Mouse (Mus musculus) erythroblast, embryonic 14.5 days (primary cell): ENCODE measurements around the gene Hist2h3c2. TPM values are rescaled to one million over a fixed set of nuclear protein-coding genes. Genes with fewer than 3 reads are reported as not detected.
"Not testable (repeated sequence)": the region's sequence is repeated elsewhere in the genome, so short reads cannot be mapped to it uniquely, and the experiment has no call there.

Source experiments
- H3K27me3 ChIP-seq: 2 replicates; pipeline ENCODE4 v1.6.1; 2012; ENCODE audit warnings: inconsistent platforms; ENCODE audit not compliant: control insufficient read depth
- H3K36me3 ChIP-seq: 2 replicates; pipeline ENCODE4 v1.6.1; 2012; ENCODE audit warnings: mild to moderate bottlenecking, inconsistent platforms; ENCODE audit not compliant: control insufficient read depth
- H3K4me1 ChIP-seq: 2 replicates; pipeline ENCODE4 v1.6.1; 2012; ENCODE audit warnings: inconsistent platforms; ENCODE audit not compliant: control insufficient read depth
- H3K4me3 ChIP-seq: replicated peaks from 2 replicates; pipeline ENCODE3; 2012; ENCODE audit warnings: moderate library complexity, mild to moderate bottlenecking, inconsistent platforms
- H3K9me3 ChIP-seq: 2 replicates; pipeline ENCODE4 v1.6.1; 2012; ENCODE audit warnings: low read length, inconsistent platforms, mixed read lengths; ENCODE audit not compliant: control insufficient read depth
- GATA1 ChIP-seq: IDR thresholded peaks from 2 replicates; pipeline ENCODE4 v1.6.1; 2012; ENCODE audit warnings: low read length, inconsistent platforms, mixed read lengths
- TAL1 ChIP-seq: IDR thresholded peaks from 3 replicates; pipeline ENCODE4 v1.6.1; 2012; ENCODE audit warnings: low read length, inconsistent platforms, mixed read lengths
- polyA plus RNA-seq: library from polyadenylated mRNA; stranded (reverse); fragments of >175 nt; gene quantifications from 2 replicates; pipeline ENCODE4 v1.2.3, GENCODE M21; 2012

Hist2h3c2 gene
- polyA plus RNA-seq, 1 experiment = 33.9 TPM

DNA sequence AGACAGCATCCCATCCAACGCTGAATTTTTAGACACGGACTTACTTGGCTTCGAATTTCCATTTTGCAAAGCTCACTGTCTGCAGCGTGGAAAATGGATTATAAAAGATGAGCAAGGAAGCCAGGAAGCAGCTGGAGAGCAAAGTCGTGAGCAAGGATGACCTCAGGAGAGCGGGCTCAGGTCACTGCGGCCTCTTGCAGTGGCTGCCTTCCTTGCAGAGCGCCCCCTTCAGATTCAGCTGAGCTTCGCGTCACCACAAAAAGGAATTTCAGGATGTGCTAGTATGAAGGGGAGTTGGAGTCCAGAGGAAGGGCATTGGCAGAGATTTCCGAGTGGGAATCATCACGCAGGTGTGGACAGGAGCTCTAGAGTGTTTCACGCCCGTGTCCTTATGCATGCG lies 29.7 kb downstream of the Hist2h3c2 start:
- H3K9me3 ChIP-seq = no peaks in the 10 kb centered on the region
- H3K27me3 ChIP-seq = peaks cover 21% of the 10 kb centered on the region
- H3K4me1 ChIP-seq = no peaks in the 10 kb centered on the region; the same call in 1 of the 2 replicates
- TF ChIP-seq GATA1 (no peak), TAL1 (no peak)
- H3K36me3 ChIP-seq = no peaks in the 10 kb centered on the region
- H3K4me3 ChIP-seq = no peak overlapping the region

DNA sequence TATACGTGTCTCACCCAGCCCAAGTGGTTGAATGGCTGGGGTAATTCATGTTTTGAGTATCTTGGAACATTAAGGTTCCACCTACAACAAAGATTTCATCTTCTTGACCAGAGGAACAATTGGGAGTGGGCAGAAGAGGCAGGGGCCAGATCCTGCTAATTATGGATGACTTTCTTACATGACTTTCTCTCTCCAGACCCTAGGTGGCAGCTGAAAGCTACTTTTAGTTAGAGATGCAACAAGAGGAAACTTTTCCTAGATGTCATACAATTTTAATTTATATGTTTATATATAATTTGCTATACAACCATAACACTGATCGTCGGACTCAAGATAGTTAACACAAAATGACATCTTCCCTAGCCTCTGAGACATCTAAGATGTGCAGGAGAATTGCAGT lies 31.1 kb downstream of the Hist2h3c2 start:
- Histone ChIP-seq H3K9me3 (no peaks in the 10 kb centered on the region), H3K27me3 (peaks cover 19% of the 10 kb centered on the region), H3K4me3 (no peak overlapping the region), H3K4me1 (no peaks in the 10 kb centered on the region; the same call in 1 of the 2 replicates), H3K36me3 (no peaks in the 10 kb centered on the region)
- TF ChIP-seq GATA1 = no peak
- TF ChIP-seq TAL1 = no peak

- TF ChIP-seq GATA1 (no peak), TAL1 (no peak)
- Histone ChIP-seq H3K9me3 (peaks cover 5% of the 10 kb centered on the region), H3K4me3 (no peak overlapping the region), H3K4me1 (peaks cover 34% of the 10 kb centered on the region), H3K36me3 (no peaks in the 10 kb centered on the region; the same call in 1 of the 2 replicates), H3K27me3 (no peaks in the 10 kb centered on the region)
These were observed 39.2 kb downstream of the Hist2h3c2 start for GRCm38 (mm10) chr3:96199731-96200130.

DNA sequence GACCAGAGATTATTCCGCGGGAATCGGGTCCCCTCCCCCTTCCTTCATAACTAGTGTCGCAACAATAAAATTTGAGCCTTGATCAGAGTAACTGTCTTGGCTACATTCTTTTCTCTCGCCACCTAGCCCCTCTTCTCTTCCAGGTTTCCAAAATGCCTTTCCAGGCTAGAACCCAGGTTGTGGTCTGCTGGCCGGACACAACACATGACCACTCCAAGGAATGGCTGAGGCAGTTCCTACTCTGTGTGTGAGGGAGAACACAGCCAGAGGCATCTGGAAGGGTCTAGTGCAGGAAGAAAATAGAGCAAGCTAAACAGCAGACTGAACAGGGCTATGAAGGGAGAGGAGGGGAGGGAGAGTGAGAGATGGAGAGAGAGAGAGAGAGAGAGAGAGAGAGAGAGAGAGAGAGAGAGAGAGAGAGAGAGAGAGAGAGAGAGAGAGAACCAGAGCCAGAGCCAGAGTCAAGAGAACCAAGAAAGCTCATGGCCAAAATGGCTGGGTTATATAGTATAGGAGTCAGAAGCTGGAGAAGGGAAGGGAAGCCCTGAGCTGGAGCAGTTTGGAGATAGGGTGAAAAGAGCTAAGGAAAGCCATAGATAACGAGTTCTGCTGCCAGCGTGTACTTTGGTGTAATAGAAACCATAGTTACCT lies 40.2 kb downstream of the Hist2h3c2 start:
- not testable (repeated sequence) for H3K4me3 ChIP-seq, H3K9me3 ChIP-seq, H3K36me3 ChIP-seq, H3K27me3 ChIP-seq
- peaks cover 34% of the 10 kb centered on the region for H3K4me1 ChIP-seq

GRCm38 (mm10) chr3:96198181-96198580 lies 40.7 kb downstream of the Hist2h3c2 start:
- peak overlapping the region; percentile 85 for H3K4me3 ChIP-seq
- H3K4me1 ChIP-seq = peaks cover 34% of the 10 kb centered on the region
- no peaks in the 10 kb centered on the region; the same call in 1 of the 2 replicates for H3K36me3 ChIP-seq
- H3K9me3 ChIP-seq = peaks cover 5% of the 10 kb centered on the region
- H3K27me3 ChIP-seq = peaks cover 9% of the 10 kb centered on the region
- TF ChIP-seq GATA1 = no peak
- TF ChIP-seq TAL1 = no peak

DNA sequence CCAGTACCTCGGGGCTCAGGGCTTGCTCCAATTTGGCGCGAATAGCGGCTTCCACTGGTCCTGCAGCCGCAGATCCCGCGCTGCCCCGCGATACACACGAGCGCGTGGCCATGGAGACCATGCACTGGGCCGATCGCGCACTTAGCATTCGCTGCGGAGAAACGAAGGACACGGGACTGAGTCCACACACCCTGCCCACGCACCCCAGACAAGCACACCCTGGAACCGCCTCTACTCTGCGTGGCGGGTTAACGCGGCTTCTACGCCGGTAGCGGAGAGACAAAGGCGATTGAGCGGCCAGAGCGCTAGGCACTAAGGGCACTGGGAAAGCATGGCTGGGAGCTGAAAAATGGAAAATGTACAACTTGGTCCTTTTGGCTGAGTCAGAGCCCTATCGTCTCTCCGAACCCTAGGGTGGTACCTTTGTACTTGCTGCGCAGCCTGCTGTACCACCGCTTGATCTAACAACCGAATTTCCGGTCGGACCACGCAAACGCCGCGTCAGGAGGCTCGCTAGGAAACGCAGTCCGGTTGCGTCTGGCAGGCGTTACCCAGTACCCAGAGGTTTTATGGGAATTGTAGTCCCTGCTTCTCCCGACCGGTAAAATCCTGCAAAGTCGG lies 41.7 kb downstream of the Hist2h3c2 start:
- peaks cover 19% of the 10 kb centered on the region for H3K27me3 ChIP-seq
- H3K4me1 ChIP-seq = peaks cover 34% of the 10 kb centered on the region
- no peak for TF ChIP-seq TAL1
- TF ChIP-seq GATA1 = no peak
- H3K4me3 ChIP-seq = peak overlapping the region; percentile 85
- H3K9me3 ChIP-seq = peaks cover 5% of the 10 kb centered on the region
- H3K36me3 ChIP-seq = no peaks in the 10 kb centered on the region; the same call in 1 of the 2 replicates

DNA sequence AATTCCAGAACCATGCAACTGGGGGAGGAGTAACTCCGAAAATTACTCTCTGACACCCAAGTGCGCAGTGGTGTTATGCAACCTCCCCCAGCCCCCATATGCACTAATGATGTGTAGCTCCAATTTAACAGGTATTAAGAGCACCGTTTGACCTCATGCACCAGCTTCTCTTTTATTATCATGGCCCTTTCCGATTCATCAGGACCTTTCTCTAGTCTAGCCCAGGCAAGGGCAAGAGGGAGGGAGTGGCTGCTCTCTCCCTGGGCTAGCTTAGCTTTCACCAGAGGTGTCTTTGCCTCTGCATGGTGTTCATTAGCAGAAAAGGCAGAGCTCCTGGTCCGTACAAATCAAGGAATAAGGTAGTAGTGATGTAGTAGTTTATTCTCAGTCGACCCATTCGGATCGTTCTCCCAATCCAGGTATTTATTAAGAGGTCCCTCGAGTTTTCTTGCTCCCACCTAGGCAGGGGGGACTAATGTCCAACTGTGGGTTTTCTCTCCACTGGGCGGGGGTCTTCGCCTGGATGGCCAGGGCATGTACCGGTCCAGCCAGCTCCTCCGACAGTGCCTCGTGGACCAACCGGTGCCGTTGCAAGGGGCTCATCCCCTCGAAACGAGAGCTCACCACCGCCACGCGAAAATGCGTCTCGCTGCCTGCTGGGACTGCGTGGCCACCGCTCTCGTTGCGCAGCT lies 42.3 kb downstream of the Hist2h3c2 start:
- H3K4me3 ChIP-seq = peak overlapping the region; percentile 85
- peaks cover 34% of the 10 kb centered on the region for H3K4me1 ChIP-seq
- TF ChIP-seq TAL1 (no peak), GATA1 (no peak)
- peaks cover 23% of the 10 kb centered on the region for H3K27me3 ChIP-seq
- H3K36me3 ChIP-seq = no peaks in the 10 kb centered on the region; the same call in 1 of the 2 replicates
- peaks cover 5% of the 10 kb centered on the region for H3K9me3 ChIP-seq

DNA sequence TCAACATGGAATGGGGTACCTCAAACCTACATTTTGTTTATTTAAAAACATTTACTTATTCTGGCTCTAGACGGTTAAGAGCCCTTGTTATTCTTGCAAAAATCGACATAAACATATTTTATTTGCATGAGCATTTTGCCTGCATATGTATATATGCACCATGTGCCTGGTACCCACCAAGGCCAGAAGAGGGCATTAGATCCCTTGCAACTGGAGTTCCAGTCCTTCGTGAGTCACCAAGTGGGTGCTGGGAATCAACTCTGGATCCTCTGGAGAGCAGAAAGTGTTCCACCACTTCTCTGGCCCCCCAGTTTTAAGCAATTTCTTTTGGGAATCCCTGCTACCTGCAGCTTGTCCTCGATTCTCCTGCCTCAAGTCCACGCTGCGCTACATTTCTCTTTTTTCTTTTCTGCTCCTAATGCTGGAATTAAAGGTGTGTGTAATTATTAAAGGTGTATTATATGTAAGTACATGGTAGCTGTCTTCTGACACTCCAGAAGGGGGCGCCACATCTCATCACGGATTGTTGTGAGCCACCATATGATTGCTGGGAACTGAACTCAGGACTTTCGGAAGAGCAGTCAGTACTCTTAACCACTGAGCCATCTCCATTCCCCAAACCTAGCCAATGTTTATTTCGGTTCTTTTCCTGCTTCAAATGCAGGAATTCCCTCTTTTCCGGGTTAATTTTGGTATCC lies 43.2 kb downstream of the Hist2h3c2 start:
- peaks cover 23% of the 10 kb centered on the region for H3K27me3 ChIP-seq
- H3K4me3 ChIP-seq = no peak overlapping the region
- TF ChIP-seq GATA1 (no peak), TAL1 (no peak)
- H3K36me3 ChIP-seq = no peaks in the 10 kb centered on the region; the same call in 1 of the 2 replicates
- peaks cover 5% of the 10 kb centered on the region for H3K9me3 ChIP-seq
- peaks cover 34% of the 10 kb centered on the region for H3K4me1 ChIP-seq

DNA sequence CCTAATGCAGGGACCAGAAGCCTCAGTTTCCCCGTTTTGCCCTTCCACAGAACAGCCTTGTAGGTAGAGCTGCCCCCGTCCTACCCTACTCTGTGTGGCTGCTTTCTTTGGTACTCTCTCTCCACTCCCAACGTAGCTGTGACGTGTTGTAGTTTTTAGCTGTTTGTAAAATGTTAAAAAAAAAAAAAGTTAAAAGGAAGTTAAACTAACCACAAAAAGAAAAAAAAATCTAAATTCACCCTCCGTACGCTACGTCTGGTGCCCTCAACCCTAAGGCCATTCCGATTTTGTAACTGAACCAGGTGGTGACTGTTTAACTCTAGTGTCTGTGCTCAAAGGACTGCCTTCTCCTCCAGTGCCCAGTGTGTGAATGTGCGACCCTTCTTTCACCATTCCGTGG lies 44.0 kb downstream of the Hist2h3c2 start:
- H3K9me3 ChIP-seq = peaks cover 5% of the 10 kb centered on the region
- no peak overlapping the region for H3K4me3 ChIP-seq
- peaks cover 30% of the 10 kb centered on the region for H3K27me3 ChIP-seq
- H3K4me1 ChIP-seq = peaks cover 34% of the 10 kb centered on the region
- TF ChIP-seq GATA1 = no peak
- no peak for TF ChIP-seq TAL1
- H3K36me3 ChIP-seq = no peaks in the 10 kb centered on the region; the same call in 1 of the 2 replicates
